Mouse (Mus musculus) heart, adult 2 months (tissue): ENCODE measurements at regions not wholly inside any gene's neighbourhood (a gene's known extent, or its start where the extent isn't known, plus 50 kb on each side); places are given as distances from the start of the nearest gene placed in this dataset.

Source experiments
- DNase-seq, 2 experiments: peaks; one replicate each; pipeline ENCODE4 v3.0.0; 2021
- H3K27ac ChIP-seq: fragments of 200-600 bp; 2 replicates; pipeline ENCODE4 v1.8.1; 2022
- H3K27me3 ChIP-seq: fragments of 200-500 bp; 2 replicates; pipeline ENCODE4 v1.6.1; 2012; ENCODE audit warnings: mild to moderate bottlenecking, low read length, inconsistent platforms, mixed read lengths; ENCODE audit not compliant: control insufficient read depth, insufficient read depth
- H3K36me3 ChIP-seq: fragments of 200-500 bp; 2 replicates; pipeline ENCODE4 v1.6.1; 2012; ENCODE audit warnings: low read length, inconsistent platforms; ENCODE audit not compliant: control insufficient read depth, insufficient read depth
- H3K4me1 ChIP-seq: fragments of 200-500 bp; 2 replicates; pipeline ENCODE4 v1.6.1; 2011; ENCODE audit warnings: low read length; ENCODE audit not compliant: control insufficient read depth, insufficient read depth
- H3K4me3 ChIP-seq: fragments of 200-600 bp; 2 replicates; pipeline ENCODE4 v1.8.1; 2022
- H3K79me2 ChIP-seq: fragments of 200-500 bp; replicated peaks from 2 replicates; pipeline ENCODE4 v1.6.1; 2012; ENCODE audit warnings: mild to moderate bottlenecking, inconsistent platforms, low read length, moderate library complexity, mixed read lengths; ENCODE audit not compliant: control insufficient read depth, insufficient read depth
- H3K9ac ChIP-seq: fragments of 200-500 bp; 2 replicates; pipeline ENCODE4 v1.6.1; 2012; ENCODE audit warnings: low read depth, mild to moderate bottlenecking, control low read depth, inconsistent platforms, low read length, mixed read lengths
- CTCF ChIP-seq: fragments of 200-600 bp; IDR thresholded peaks from 2 replicates; pipeline ENCODE4 v1.8.1; 2022; ENCODE audit warnings: antibody characterized with exemption, mild to moderate bottlenecking, moderate library complexity
- EP300 ChIP-seq: fragments of 200-500 bp; IDR thresholded peaks from 2 replicates; pipeline ENCODE4 v1.6.1; 2011; ENCODE audit warnings: low read depth, low read length, control low read depth; ENCODE audit not compliant: insufficient read depth
- POLR2A ChIP-seq: fragments of 200-500 bp; IDR thresholded peaks from 2 replicates; pipeline ENCODE4 v1.6.1; 2011; ENCODE audit warnings: mild to moderate bottlenecking, low read depth, low read length, control low read depth; ENCODE audit not compliant: insufficient read depth
- WGBS: fragments of 180-500 bp; shearing (Covaris S2); methylation state at CpG from one replicate; pipeline ENCODE4 v1.1.7; 2018; 5-methylcytosine and 5-hydroxymethylcytosine counted together
- intact Hi-C: fragments of 180-260 bp; cut with DNase I; formaldehyde crosslinking; loops from one replicate; pipeline ENCODE4 v1.15.1; 2025

GRCm38 (mm10) chr3:147795116-147795515, 942.9 kb downstream of the Ttll7 start:
- Histone ChIP-seq H3K27ac (no peak overlapping the region), H3K79me2 (no peaks in the 10 kb centered on the region), H3K9ac (no peak overlapping the region), H3K4me3 (no peak overlapping the region), H3K4me1 (no peaks in the 10 kb centered on the region), H3K27me3 (no peaks in the 10 kb centered on the region), H3K36me3 (no peaks in the 10 kb centered on the region)
- intact Hi-C loops, result no loop called here
- TF ChIP-seq POLR2A, result no peak
- TF ChIP-seq CTCF, result no peak
- TF ChIP-seq EP300, result no peak
- DNase-seq, result no peak

GRCm38 (mm10) chr3:147786555-147786954, 934.4 kb downstream of the Ttll7 start:
- H3K27me3 ChIP-seq, result no peaks in the 10 kb centered on the region
- TF ChIP-seq CTCF, result no peak
- TF ChIP-seq EP300, result no peak
- TF ChIP-seq POLR2A, result no peak
- no peaks in the 10 kb centered on the region for H3K36me3 ChIP-seq
- H3K4me3 ChIP-seq, result no peak overlapping the region
- intact Hi-C loops, result no loop called here
- no peaks in the 10 kb centered on the region for H3K4me1 ChIP-seq
- no peak overlapping the region for H3K27ac ChIP-seq
- no peak overlapping the region for H3K9ac ChIP-seq
- WGBS, result 69% methylated on average over 2 of the region's 2 CpGs
- no peaks in the 10 kb centered on the region for H3K79me2 ChIP-seq
- DNase-seq, result no peak

- H3K79me2 ChIP-seq, result no peaks in the 10 kb centered on the region
- WGBS, result 38% methylated on average over 1 of the region's 1 CpGs
- no peak overlapping the region for H3K4me3 ChIP-seq
- no peaks in the 10 kb centered on the region for H3K36me3 ChIP-seq
- no peaks in the 10 kb centered on the region for H3K4me1 ChIP-seq
- intact Hi-C loops, result no loop called here
- H3K27me3 ChIP-seq, result no peaks in the 10 kb centered on the region
- no peak for TF ChIP-seq CTCF
- no peak for TF ChIP-seq EP300
- no peak for TF ChIP-seq POLR2A
- H3K27ac ChIP-seq, result no peak overlapping the region
- no peak overlapping the region for H3K9ac ChIP-seq
- DNase-seq, result no peak
Measured at GRCm38 (mm10) chr3:147750842-147751191, 898.6 kb downstream of the Ttll7 start.

DNA sequence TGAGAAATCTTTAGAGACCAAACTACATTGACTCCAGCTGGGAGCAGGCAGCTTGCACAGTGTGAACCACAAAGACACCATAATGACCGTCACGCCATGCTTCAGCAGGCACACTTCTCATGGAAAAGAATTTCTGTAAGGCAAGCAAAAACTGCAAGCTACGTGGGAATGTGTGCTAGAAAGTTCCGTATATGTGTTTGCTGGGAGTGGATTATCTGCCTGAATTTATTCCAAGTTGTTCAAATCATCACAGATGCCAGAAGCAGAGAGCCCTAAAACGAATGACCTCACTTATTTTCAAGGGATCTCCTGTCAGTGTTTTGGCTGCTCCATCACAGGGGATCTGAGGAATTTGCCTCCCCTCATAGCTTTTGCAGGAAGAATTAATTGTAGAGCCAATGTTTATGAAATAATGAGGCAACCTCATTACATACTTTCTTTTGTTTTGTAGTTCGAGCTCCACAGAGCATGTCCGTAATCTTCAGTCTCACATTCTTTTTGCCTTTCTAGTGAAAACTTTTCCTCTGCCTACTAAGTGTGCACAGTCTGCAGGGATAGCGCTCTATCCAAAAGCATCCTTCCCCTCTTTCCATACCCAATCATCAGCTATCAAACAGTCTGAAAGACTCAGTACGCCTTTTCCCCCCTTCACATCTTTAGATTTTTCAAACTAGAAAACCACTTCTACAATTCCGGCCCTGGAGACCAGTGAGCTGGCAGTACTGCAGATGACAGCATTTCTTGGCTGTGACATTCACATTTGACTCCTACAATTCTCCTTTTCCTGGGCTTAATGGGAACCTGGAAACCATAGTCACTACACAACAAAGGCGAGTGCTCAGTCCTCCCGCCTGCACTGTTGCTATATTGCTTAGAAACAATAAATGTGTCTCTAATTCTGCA, 898.0 kb downstream of the Ttll7 start:
- no peaks in the 10 kb centered on the region for H3K27me3 ChIP-seq
- TF ChIP-seq POLR2A (no peak), CTCF (no peak), EP300 (no peak)
- no peak overlapping the region for H3K9ac ChIP-seq
- WGBS, result 72% methylated on average over 12 of the region's 12 CpGs
- no peak overlapping the region for H3K27ac ChIP-seq
- no peaks in the 10 kb centered on the region for H3K36me3 ChIP-seq
- H3K79me2 ChIP-seq, result no peaks in the 10 kb centered on the region
- DNase-seq, result peak in 1 of 2 experiments; percentile 2
- no peaks in the 10 kb centered on the region for H3K4me1 ChIP-seq
- H3K4me3 ChIP-seq, result no peak overlapping the region
- intact Hi-C loops, result no loop called here

GRCm38 (mm10) chr3:147749442-147749841, 897.3 kb downstream of the Ttll7 start:
- WGBS, result 84% methylated on average over 5 of the region's 5 CpGs
- Histone ChIP-seq H3K79me2 (no peaks in the 10 kb centered on the region), H3K27me3 (no peaks in the 10 kb centered on the region), H3K9ac (no peak overlapping the region), H3K4me1 (no peaks in the 10 kb centered on the region), H3K36me3 (no peaks in the 10 kb centered on the region), H3K27ac (no peak overlapping the region), H3K4me3 (no peak overlapping the region)
- no peak for DNase-seq
- TF ChIP-seq POLR2A (no peak), CTCF (no peak)
- intact Hi-C loops, result no loop called here

GRCm38 (mm10) chr3:147736673-147737439, 884.7 kb downstream of the Ttll7 start:
- WGBS, result 67% methylated on average over 6 of the region's 6 CpGs
- Histone ChIP-seq H3K27ac (no peak overlapping the region), H3K4me3 (no peak overlapping the region), H3K27me3 (no peaks in the 10 kb centered on the region), H3K9ac (no peak overlapping the region), H3K79me2 (no peaks in the 10 kb centered on the region), H3K36me3 (no peaks in the 10 kb centered on the region), H3K4me1 (no peaks in the 10 kb centered on the region)
- intact Hi-C loops, result no loop called here
- no peak for DNase-seq
- no peak for TF ChIP-seq EP300
- TF ChIP-seq CTCF, result peak; percentile 42
